Mouse (Mus musculus) E14TG2a.4 (cell line): ENCODE data around the gene Coa4.

Experiments used
- CTCF ChIP-seq: conservative IDR thresholded peaks from 2 replicates; pipeline ENCODE4 v1.5.1; 2014; ENCODE audit warnings: low read length
- POU5F1 ChIP-seq: IDR thresholded peaks from 2 replicates; pipeline ENCODE4 v1.6.1; 2014; ENCODE audit warnings: low read length, borderline replicate concordance

DNA sequence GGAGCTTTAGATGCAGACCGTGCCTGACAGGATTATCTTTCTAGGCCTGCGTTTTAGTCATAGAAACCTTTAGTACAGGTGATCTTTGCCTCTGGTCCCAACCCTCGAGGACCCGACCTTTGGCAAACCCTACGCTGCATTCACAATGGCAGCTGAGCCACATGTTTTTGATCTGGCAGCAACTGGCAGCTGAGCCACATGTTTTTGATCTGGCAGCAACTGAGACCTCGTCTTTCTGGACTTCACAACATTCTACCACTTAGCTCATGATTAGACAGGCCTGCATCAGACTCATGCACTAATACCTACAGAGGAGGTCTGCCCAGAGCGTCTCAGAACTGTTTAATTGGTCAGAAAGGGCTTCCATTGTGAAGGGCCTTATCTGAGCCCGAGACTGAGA lies 41.8 kb upstream of the Coa4 start:
- TF ChIP-seq CTCF, result no peak
- TF ChIP-seq POU5F1, result no peak
